ENCODE assay signal across 22 mouse cellular contexts in genomic region chr4:130645426-130645825, GRCm38 (mm10). TPM values are rescaled to one million over a fixed set of nuclear protein-coding genes. Genes with fewer than 3 reads are reported as not detected.
A peak's percentile ranks its signal among the peaks of the same experiment; 100 is the strongest.
DNase-seq lines count a peak whose midpoint lies in the region; ATAC-seq and TF ChIP-seq lines count a peak whose summit lies in the region.
"Had no signal": no experiment of that assay in that cellular context is flagged by ENCODE, and none has a peak within 500 bp of the region (broad histone marks: within the 10 kb centered on the region; RNA-seq: fewer than 3 reads in every experiment).

No protein-coding gene starts in this region.

- H3K4me3 ChIP-seq in ES-E14 (ENCODE audit: insufficient read depth in 1 of 2, low read depth in 1 of 2, low read length in 2 of 2, poor library complexity in 1 of 2, severe bottlenecking in 1 of 2): no peak overlapping the region
- no peak overlapping the region for H3K4me3 ChIP-seq in hindbrain, embryonic 11.5 days (ENCODE audit: low read depth, low read length)
- H3K4me3 ChIP-seq: embryonic facial prominence, embryonic 15.5 days; erythroblast, embryonic 14.5 days; forebrain, embryonic 10.5 days; gastrocnemius, adult 2 months; heart, embryonic 13.5 days; intestine, embryonic 15.5 days had no signal

- no peak for ATAC-seq in hindbrain, embryonic 11.5 days (ENCODE audit: low FRiP score)
- ATAC-seq: forebrain, embryonic 16.5 days; intestine, embryonic 15.5 days had no signal

- 0 out of 2 replicates have a peak, but pooled peaks cover 2% of the 10 kb centered on the region for H3K36me3 ChIP-seq in ES-E14 (ENCODE audit: control insufficient read depth, insufficient read depth, low read length, poor library complexity, severe bottlenecking)
- no peaks in the 10 kb centered on the region for H3K36me3 ChIP-seq in hindbrain, embryonic 11.5 days (ENCODE audit: control insufficient read depth, insufficient read depth, low read length)
- H3K36me3 ChIP-seq: embryonic facial prominence, embryonic 15.5 days; forebrain, embryonic 10.5 days; heart, embryonic 13.5 days; intestine, embryonic 15.5 days had no signal

- DNase-seq in cerebellum, adult 11-12 months: peak; percentile 48
- no peak for DNase-seq in cerebellum, postnatal 4 days (ENCODE audit: low spot score in 2 of 2)
- no peak for DNase-seq in ES-E14 (ENCODE audit: low read depth, low spot score)
- peak; percentile 59 to 63 for DNase-seq in cerebellum, adult 18-20 months
- peak; percentile 55 for DNase-seq in cerebellum, adult 9-11 months
- DNase-seq in left cerebral cortex, postnatal 10 days (ENCODE audit: extremely low spot score in 1 of 2, low spot score in 2 of 2): no peak
- DNase-seq in kidney, postnatal 4 days: no peak
- DNase-seq in hindbrain, embryonic 11.5 days (ENCODE audit: low spot score): no peak
- DNase-seq: adrenal gland, adult 8-10 months; adrenal gland, postnatal 36 days; embryo, embryonic 11 days; gastrocnemius, adult 2 months; gastrocnemius, postnatal 25 days; heart, postnatal 4 days; kidney, adult 18-20 months had no signal

- intact Hi-C loops in left cerebral cortex, postnatal 10 days (cut with DNase I): no loop called here

- peak overlapping the region; percentile 66; the same call in 1 of the 2 replicates for H3K27ac ChIP-seq in ES-E14 (ENCODE audit: insufficient read depth, low read depth, low read length, poor library complexity, severe bottlenecking)
- H3K27ac ChIP-seq in hindbrain, embryonic 11.5 days (ENCODE audit: low read depth, low read length): no peak overlapping the region
- H3K27ac ChIP-seq: embryonic facial prominence, embryonic 15.5 days; forebrain, embryonic 10.5 days; gastrocnemius, adult 2 months; heart, embryonic 13.5 days; hindbrain, embryonic 14.5 days; intestine, embryonic 15.5 days had no signal

- no peaks in the 10 kb centered on the region for H3K9me3 ChIP-seq in ES-E14 (ENCODE audit: control insufficient read depth, insufficient read depth, low read depth, low read length)
- H3K9me3 ChIP-seq in hindbrain, embryonic 11.5 days (ENCODE audit: control insufficient read depth, low read length): no peaks in the 10 kb centered on the region
- H3K9me3 ChIP-seq: embryonic facial prominence, embryonic 15.5 days; forebrain, embryonic 10.5 days; heart, embryonic 13.5 days; intestine, embryonic 15.5 days had no signal

- peaks cover 5 to 14% of the 10 kb centered on the region in 2 experiments; a peak in 3 of 4 replicates for H3K4me1 ChIP-seq in ES-E14 (ENCODE audit: control insufficient read depth in 2 of 2, insufficient read depth in 2 of 2, low read length in 2 of 2, poor library complexity in 1 of 2)
- H3K4me1 ChIP-seq in hindbrain, embryonic 11.5 days (replicated peaks; ENCODE audit: control insufficient read depth, insufficient read depth, low read length): no peaks in the 10 kb centered on the region
- H3K4me1 ChIP-seq: embryonic facial prominence, embryonic 15.5 days; forebrain, embryonic 10.5 days; heart, embryonic 13.5 days; intestine, embryonic 15.5 days had no signal

- no peak overlapping the region for H3K4me2 ChIP-seq in hindbrain, embryonic 11.5 days (replicated peaks; ENCODE audit: low read depth, low read length)
- H3K4me2 ChIP-seq: embryonic facial prominence, embryonic 15.5 days; heart, embryonic 13.5 days; hindbrain, embryonic 14.5 days; intestine, embryonic 15.5 days had no signal

- 70% methylated on average over 1 of the region's 1 CpGs for WGBS in hindbrain, embryonic 11.5 days

- H3K9ac ChIP-seq in ES-E14 (ENCODE audit: insufficient read depth, low read depth, low read length, poor library complexity, severe bottlenecking): no peak overlapping the region
- no peak overlapping the region for H3K9ac ChIP-seq in hindbrain, embryonic 11.5 days (ENCODE audit: low read depth, low read length)
- H3K9ac ChIP-seq: embryonic facial prominence, embryonic 15.5 days; heart, embryonic 13.5 days; hindbrain, embryonic 14.5 days; intestine, embryonic 15.5 days had no signal

- in situ Hi-C loops in ES-E14 (cut with MboI; ENCODE audit: low sequenced_read_pairs in 2 of 2, unreplicated experiment in 2 of 2): no loop called here

- no peaks in the 10 kb centered on the region for H3K27me3 ChIP-seq in hindbrain, embryonic 11.5 days (ENCODE audit: control insufficient read depth, insufficient read depth, low read length)
- H3K27me3 ChIP-seq: embryonic facial prominence, embryonic 15.5 days; heart, embryonic 13.5 days; intestine, embryonic 15.5 days had no signal

TF ChIP-seq in ES-E14, 5 proteins besides CTCF, POLR2A, EP300 and RAD21:
- TF ChIP-seq MAFK (IDR thresholded peaks at IDR 0.05; ENCODE audit: insufficient read depth, low read depth, low read length) (no peak), CHD2 (IDR thresholded peaks at IDR 0.05; ENCODE audit: low read depth, low read length) (no peak), HCFC1 (IDR thresholded peaks at IDR 0.05; ENCODE audit: borderline replicate concordance, insufficient read depth, low read length) (no peak), ZC3H11A (IDR thresholded peaks at IDR 0.05; ENCODE audit: borderline replicate concordance, low read depth, low read length) (no peak), ZNF384 (IDR thresholded peaks at IDR 0.05; ENCODE audit: low read depth, low read length) (no peak)

RNA-seq across cellular contexts. Expression of gene Pum1, which starts 17.7 kb away (rescaled TPM):
- total RNA-seq in ES-E14 (2012; rRNA removed): 101 and 126 TPM in 2 replicates
- 100 to 1,000 TPM; 107 to 113 TPM for total RNA-seq in left cerebral cortex, postnatal 10 days (2021)
- polyA plus RNA-seq in hindbrain, embryonic 11.5 days (2014; fragmentation: Nextera tagmentation; extraction: Ambion mirVana): 106 and 117 TPM in 2 replicates

Comparison
In these comparisons a context has a peak if more than half of its experiments do, and no peak if none do; other contexts are left out.
1. DNase-seq: peak in cerebellum, adult 11-12 months (single experiment), cerebellum, adult 18-20 months (2 of 2) and cerebellum, adult 9-11 months (single experiment); none in cerebellum, postnatal 4 days (0 of 2), ES-E14 (single experiment), left cerebral cortex, postnatal 10 days (0 of 2), kidney, postnatal 4 days (0 of 2) and hindbrain, embryonic 11.5 days (single experiment).